Mouse (Mus musculus) lung, embryonic 14.5 days (tissue): ENCODE measurements around the gene Asb17. TPM values are rescaled to one million over a fixed set of nuclear protein-coding genes. Genes with fewer than 3 reads are reported as not detected.

ENCODE experiments used
- ATAC-seq: fragments of 200-750 bp; cut with Nextera tagmentation; 2 replicates; pipeline ENCODE4 v1.8.0; 2017; ENCODE audit warnings: mild to moderate bottlenecking, moderate TSS enrichment, moderate library complexity; ENCODE audit not compliant: insufficient read depth
- DNase-seq: peaks from one replicate; pipeline ENCODE4 v3.0.0-alpha.2; 2015
- H3K27ac ChIP-seq: fragments of 300-500 bp; sonication (generic); 2 replicates; pipeline ENCODE4 v1.5.1; 2014; ENCODE audit warnings: low read depth, mild to moderate bottlenecking, moderate library complexity
- H3K27me3 ChIP-seq: fragments of 300-500 bp; sonication (generic); 2 replicates; pipeline ENCODE4 v1.6.1; 2014; ENCODE audit warnings: low read length, control low read depth; ENCODE audit not compliant: insufficient read depth
- H3K36me3 ChIP-seq: fragments of 300-500 bp; sonication (generic); 2 replicates; pipeline ENCODE4 v1.6.1; 2014; ENCODE audit warnings: control low read depth; ENCODE audit not compliant: insufficient read depth
- H3K4me1 ChIP-seq: fragments of 300-500 bp; sonication (generic); 2 replicates; pipeline ENCODE4 v1.6.1; 2014; ENCODE audit warnings: antibody characterized with exemption, control low read depth; ENCODE audit not compliant: insufficient read depth
- H3K4me2 ChIP-seq: fragments of 300-500 bp; sonication (generic); 2 replicates; pipeline ENCODE4 v1.6.1; 2014; ENCODE audit warnings: mild to moderate bottlenecking
- H3K4me3 ChIP-seq: fragments of 300-500 bp; sonication (generic); 2 replicates; pipeline ENCODE4 v1.5.1; 2014; ENCODE audit warnings: low read depth, low read length
- H3K9ac ChIP-seq: fragments of 300-500 bp; sonication (generic); 2 replicates; pipeline ENCODE4 v1.6.1; 2014
- H3K9me3 ChIP-seq: fragments of 300-500 bp; sonication (generic); 2 replicates; pipeline ENCODE4 v1.6.1; 2016; ENCODE audit warnings: low read depth, low read length, control low read depth
- CTCF ChIP-seq: IDR thresholded peaks from 2 replicates; pipeline ENCODE4 v1.5.1; 2016; ENCODE audit warnings: antibody characterized with exemption, low read depth
- WGBS: fragments of 180-500 bp; shearing (Covaris S2); extraction: QIAGEN DNeasy Blood & Tissue Kit; methylation state at CpG from one replicate; pipeline ENCODE4 v1.1.7; 2014; 5-methylcytosine and 5-hydroxymethylcytosine counted together
- polyA plus RNA-seq: library from polyadenylated mRNA; unstranded; fragments of >200 nt; fragmentation: Nextera tagmentation; extraction: Ambion mirVana; gene quantifications from 2 replicates; pipeline ENCODE4 v1.2.1, GENCODE M21; 2014

Asb17 gene
- polyA plus RNA-seq, 1 experiment from 2014 or later, result 0.09 TPM

DNA sequence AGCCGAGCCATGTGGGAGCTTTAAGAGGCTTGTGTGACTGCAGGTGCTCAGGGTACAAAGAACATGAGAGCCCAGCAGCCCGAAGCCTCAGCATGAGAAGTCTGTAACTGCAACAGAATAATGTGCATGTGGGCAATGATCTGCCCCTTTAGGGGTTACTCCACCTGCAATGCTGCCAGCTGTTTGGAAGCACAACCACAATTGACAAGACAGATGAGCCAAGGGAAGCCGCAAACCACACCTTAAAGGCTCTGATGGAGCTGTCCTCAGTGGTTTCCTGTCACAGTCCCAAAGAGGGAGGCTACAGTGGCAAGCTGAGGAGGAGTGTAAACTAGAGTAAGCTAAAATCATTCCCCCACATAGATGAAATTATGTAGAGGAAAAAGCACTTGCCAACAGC, 51.4 kb downstream of the Asb17 start:
- no peak for TF ChIP-seq CTCF
- 81% methylated on average over 3 of the region's 3 CpGs for WGBS
- Histone ChIP-seq H3K9me3 (no peaks in the 10 kb centered on the region), H3K4me2 (no peak overlapping the region), H3K27me3 (no peaks in the 10 kb centered on the region), H3K4me1 (no peaks in the 10 kb centered on the region), H3K9ac (no peak overlapping the region), H3K4me3 (no peak overlapping the region), H3K27ac (no peak overlapping the region), H3K36me3 (no peaks in the 10 kb centered on the region)
- ATAC-seq (no peak), DNase-seq (no peak)

DNA sequence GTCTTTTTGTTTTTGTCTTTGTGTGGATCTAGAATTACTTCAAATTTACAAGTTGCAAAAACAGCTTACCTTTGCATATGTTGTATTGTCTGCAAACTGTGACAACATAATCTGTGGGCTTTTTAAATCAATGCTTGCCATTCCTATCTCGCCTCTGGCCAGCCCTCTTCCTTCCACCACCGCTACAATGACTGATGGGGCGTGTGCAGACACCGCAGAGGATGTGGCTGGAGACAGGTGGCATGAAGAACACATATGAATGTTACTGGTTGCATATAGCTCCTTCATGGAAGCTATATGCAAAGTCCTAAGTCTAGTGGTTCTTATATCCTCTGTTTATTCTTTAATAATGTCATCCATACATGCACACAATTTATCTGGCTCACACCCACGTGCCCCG, 53.2 kb downstream of the Asb17 start:
- WGBS, result 50% methylated on average over 6 of the region's 6 CpGs
- H3K4me1 ChIP-seq, result no peaks in the 10 kb centered on the region
- no peak for ATAC-seq
- no peaks in the 10 kb centered on the region for H3K27me3 ChIP-seq
- H3K9ac ChIP-seq, result no peak overlapping the region
- DNase-seq, result no peak
- no peak overlapping the region for H3K4me3 ChIP-seq
- H3K27ac ChIP-seq, result no peak overlapping the region
- H3K4me2 ChIP-seq, result no peak overlapping the region
- TF ChIP-seq CTCF, result no peak
- no peaks in the 10 kb centered on the region for H3K9me3 ChIP-seq
- H3K36me3 ChIP-seq, result no peaks in the 10 kb centered on the region

DNA sequence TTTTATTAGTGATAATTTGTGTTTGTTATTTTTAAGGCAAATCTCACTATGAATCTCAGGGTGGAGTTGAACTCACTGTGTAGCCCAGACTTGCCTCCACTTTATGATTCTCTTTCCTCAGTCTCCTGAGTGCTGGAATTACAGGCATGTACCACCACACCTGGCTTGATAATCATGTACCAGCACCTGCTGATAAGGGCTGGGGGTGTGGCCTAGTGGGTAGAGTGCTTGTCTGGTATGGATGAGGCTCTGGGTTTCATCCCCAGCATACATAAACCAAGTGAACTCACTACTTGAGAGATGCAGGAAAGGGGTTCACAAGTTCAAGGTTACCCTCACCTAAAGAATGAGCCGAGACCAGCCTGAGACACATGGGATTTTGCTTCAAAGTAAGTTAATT, 57.9 kb downstream of the Asb17 start:
- peaks cover 38% of the 10 kb centered on the region for H3K36me3 ChIP-seq
- 55% methylated on average over 1 of the region's 1 CpGs for WGBS
- no peak overlapping the region for H3K27ac ChIP-seq
- no peak for TF ChIP-seq CTCF
- H3K4me2 ChIP-seq, result no peak overlapping the region
- ATAC-seq (no peak), DNase-seq (no peak)
- no peaks in the 10 kb centered on the region for H3K9me3 ChIP-seq
- no peak overlapping the region for H3K9ac ChIP-seq
- H3K27me3 ChIP-seq, result no peaks in the 10 kb centered on the region
- H3K4me1 ChIP-seq, result no peaks in the 10 kb centered on the region
- H3K4me3 ChIP-seq, result no peak overlapping the region

DNA sequence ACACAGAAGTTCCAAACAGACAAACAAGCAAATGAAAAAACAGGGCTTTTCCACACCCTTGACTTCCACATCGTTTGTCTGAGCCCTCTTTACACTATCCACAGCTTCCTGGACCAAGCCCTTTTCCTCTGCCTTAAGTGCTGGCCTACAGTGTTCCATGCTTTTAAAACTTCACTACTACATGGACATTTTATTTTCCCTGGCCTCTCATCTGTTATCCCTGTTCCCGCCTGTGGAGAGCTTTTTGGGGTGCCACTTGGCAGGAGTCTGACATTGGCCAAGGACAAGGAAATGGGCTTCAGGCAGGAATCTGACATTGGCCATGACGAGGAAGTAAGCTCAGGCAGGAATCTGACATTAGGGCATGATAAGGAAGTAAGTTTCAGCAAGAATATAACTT, 58.6 kb downstream of the Asb17 start:
- Histone ChIP-seq H3K36me3 (peaks cover 45% of the 10 kb centered on the region), H3K9me3 (no peaks in the 10 kb centered on the region), H3K27me3 (no peaks in the 10 kb centered on the region), H3K4me1 (no peaks in the 10 kb centered on the region), H3K4me3 (no peak overlapping the region), H3K27ac (no peak overlapping the region), H3K9ac (no peak overlapping the region), H3K4me2 (no peak overlapping the region)
- TF ChIP-seq CTCF, result no peak
- 51% methylated on average over 3 of the region's 3 CpGs for WGBS
- no peak for DNase-seq
- ATAC-seq, result no peak

DNA sequence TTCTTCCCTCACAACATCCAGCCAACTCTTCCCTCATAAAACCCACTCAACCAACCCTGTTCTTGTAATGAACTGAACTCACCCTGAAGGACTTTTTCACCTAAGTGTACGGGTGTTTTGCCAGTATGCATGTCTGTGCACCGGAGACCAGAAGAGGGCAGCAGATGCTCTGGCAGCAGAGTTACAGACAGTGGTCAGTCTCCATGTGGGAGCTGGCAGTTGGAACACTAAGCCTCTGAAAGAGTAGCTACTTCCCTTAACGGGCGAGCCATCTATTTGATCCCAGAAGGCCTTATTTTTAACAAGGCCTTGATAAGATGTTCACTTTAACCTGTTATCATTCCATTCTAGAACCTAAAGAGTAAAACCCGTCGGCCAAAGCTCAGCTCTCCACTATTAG, 60.6 kb downstream of the Asb17 start:
- peak; percentile 72 for TF ChIP-seq CTCF
- WGBS, result 68% methylated on average over 6 of the region's 6 CpGs
- ATAC-seq (peak; percentile 69), DNase-seq (peak; percentile 76)
- Histone ChIP-seq H3K9me3 (no peaks in the 10 kb centered on the region), H3K4me2 (no peak overlapping the region), H3K27ac (no peak overlapping the region), H3K4me3 (no peak overlapping the region), H3K4me1 (peaks cover under 1% of the 10 kb centered on the region; the same call in 1 of the 2 replicates), H3K27me3 (no peaks in the 10 kb centered on the region), H3K36me3 (peaks cover 65% of the 10 kb centered on the region), H3K9ac (no peak overlapping the region)

Other genes with a start within 250 kb of the Asb17 start
- 34.1 and 34.8 TPM in 2 replicates for gene St6galnac3, start 119.0 kb upstream of the Asb17 start, polyA plus RNA-seq
- gene Msh4, start 61.9 kb downstream of the Asb17 start, polyA plus RNA-seq, result 0.17 and 0.26 TPM in 2 replicates
- 52.1 and 54.4 TPM in 2 replicates for gene Rabggtb, start 68.8 kb downstream of the Asb17 start, polyA plus RNA-seq
- gene Acadm, start 100.4 kb downstream of the Asb17 start, polyA plus RNA-seq, result 45.7 and 47.6 TPM in 2 replicates
- 0.29 and 0.53 TPM in 2 replicates for gene Slc44a5, start 129.2 kb downstream of the Asb17 start, polyA plus RNA-seq